Mouse (Mus musculus) heart, postnatal 25 days (tissue): ENCODE measurements at regions not wholly inside any gene's neighbourhood (a gene's known extent, or its start where the extent isn't known, plus 50 kb on each side); places are given as distances from the start of the nearest gene placed in this dataset.

Experiments
- DNase-seq: peaks from one replicate; pipeline ENCODE4 v3.0.0; 2022; ENCODE audit warnings: low spot score
- intact Hi-C: fragments of 180-260 bp; cut with DNase I; formaldehyde crosslinking; loops from one replicate; pipeline ENCODE4 v1.15.1; 2025

GRCm38 (mm10) chr8:82477426-82477769, 74.4 kb upstream of the Il15 start:
- intact Hi-C loops, result no loop called here
- no peak for DNase-seq

GRCm38 (mm10) chr8:82476708-82477425, 73.8 kb upstream of the Il15 start:
- DNase-seq, result no peak
- intact Hi-C loops, result no loop called here

- intact Hi-C loops, result no loop called here
Measured at GRCm38 (mm10) chr8:82473266-82473665, 70.2 kb upstream of the Il15 start.

GRCm38 (mm10) chr8:82471825-82472224, 68.8 kb upstream of the Il15 start:
- intact Hi-C loops, result no loop called here
- DNase-seq, result no peak

More at GRCm38 (mm10) chr8:82473266-82473665, 70.2 kb upstream of the Il15 start:
- no peak for DNase-seq

GRCm38 (mm10) chr8:82469824-82470223, 66.8 kb upstream of the Il15 start:
- intact Hi-C loops, result no loop called here
- no peak for DNase-seq

GRCm38 (mm10) chr8:82462841-82463240, 59.8 kb upstream of the Il15 start:
- intact Hi-C loops, result no loop called here
- DNase-seq, result no peak

- no peak for DNase-seq
- intact Hi-C loops, result no loop called here
Measured at GRCm38 (mm10) chr8:82459007-82459406, 56.0 kb upstream of the Il15 start.

- intact Hi-C loops, result no loop called here
- DNase-seq, result no peak
Measured at GRCm38 (mm10) chr8:82454056-82454455, 51.0 kb upstream of the Il15 start.
